Mouse (Mus musculus) CD4-positive naive resting alpha-beta T cell, adult 76 days (primary cell): ENCODE data around the gene Olfr96. TPM values are rescaled to one million over a fixed set of nuclear protein-coding genes. Genes with fewer than 3 reads are reported as not detected.

Source experiments
- total RNA-seq: library from RNA; stranded (reverse); gene quantifications from one replicate; pipeline ENCODE4 v1.2.4, GENCODE M21; 2023

Olfr96 gene
- not detected for total RNA-seq

DNA sequence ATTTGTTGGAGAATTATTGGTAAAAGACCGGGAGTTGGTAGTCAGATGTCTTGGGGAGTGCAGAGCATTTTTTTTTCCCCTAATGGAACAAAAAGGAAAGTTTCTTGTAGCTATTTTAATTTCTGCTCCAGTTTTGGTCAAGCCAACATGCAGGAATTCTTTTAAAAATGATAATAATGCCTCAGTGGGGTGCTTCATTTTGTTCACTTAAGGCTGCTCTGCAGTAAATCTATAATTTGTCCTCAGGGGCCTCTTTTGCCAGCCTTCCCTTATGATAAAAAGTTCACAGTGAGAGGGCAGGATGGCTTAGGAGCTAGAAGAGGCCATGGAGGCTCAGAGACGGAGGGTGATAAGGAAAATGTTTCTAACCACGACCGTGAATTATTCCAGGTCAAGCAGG lies at the start of gene Olfr96:
TSS of gene Olfr96 (plus strand) at position 301 of the 400 bp plus-strand sequence.

DNA sequence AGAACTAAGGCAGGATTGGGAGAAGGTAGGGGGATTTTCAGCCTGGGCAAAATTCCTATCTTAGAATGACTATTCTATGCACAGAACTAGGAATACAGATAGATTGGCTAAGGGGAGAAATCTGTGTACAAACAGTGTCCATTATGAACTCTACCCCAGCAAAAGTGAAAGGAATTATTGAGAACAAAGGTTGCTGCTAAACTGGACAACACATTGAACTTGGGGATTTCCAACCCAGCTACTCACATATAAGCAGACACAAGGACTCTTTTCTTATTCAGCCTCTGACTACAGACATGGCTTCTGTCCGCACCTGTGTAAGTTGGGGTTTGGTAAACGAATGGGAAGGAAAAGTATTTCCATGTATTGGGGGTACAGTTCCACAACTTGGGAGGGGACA lies 26.3 kb upstream of the Olfr96 start, which contains the start of gene Ubd:
TSS of gene Ubd (plus strand) at position 237 of the 400 bp plus-strand sequence.

DNA sequence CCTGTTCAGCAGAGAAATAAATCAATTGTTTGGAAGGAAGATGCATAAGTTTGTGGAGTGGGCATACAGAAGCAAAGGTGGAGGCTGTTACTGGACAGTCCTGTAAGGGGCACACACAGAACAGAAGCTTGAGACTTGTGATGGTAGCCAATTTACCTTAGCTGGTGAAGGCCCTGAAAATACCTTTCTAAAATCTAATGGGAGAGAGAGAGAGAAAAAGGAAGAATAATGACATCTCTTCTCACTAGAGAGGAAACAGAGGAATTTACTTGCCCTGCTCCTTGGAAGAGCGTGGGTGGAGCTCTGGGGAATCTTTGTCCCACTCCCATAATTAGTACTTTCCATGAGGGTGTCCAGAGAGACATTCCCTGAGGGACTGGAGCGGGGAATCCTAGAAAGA lies 19.1 kb upstream of the Olfr96 start, which contains the start of gene Olfr94:
TSS of gene Olfr94 (minus strand) at position 101 of the 400 bp plus-strand sequence.

DNA sequence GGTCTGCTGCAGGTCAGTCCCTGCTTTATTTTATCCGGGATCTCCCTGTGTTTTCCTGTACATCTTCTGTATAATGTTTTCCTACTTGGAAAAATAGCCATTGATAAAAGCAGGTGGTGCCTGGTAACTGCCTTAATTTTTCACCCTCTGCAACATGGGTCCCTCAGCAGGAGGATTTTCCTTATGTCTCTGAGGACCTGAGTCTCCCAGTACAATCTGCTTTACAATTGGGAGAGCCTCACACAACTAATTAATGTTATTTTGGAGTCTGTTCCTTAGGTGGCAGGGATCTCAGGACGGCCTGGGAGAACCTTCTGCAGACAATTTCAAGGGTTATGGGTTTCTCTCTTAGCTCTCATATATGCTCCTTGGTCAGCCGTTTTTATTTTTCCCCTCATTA lies 6.9 kb upstream of the Olfr96 start, which contains the start of gene Olfr95:
TSS of gene Olfr95 (minus strand) at position 101 of the 400 bp plus-strand sequence.

GRCm38 (mm10) chr17:37237230-37237629 lies 17.3 kb downstream of the Olfr96 start, which contains the start of gene Olfr97:
Gene Olfr97, minus strand, starts transcription at chr17:37237330.

DNA sequence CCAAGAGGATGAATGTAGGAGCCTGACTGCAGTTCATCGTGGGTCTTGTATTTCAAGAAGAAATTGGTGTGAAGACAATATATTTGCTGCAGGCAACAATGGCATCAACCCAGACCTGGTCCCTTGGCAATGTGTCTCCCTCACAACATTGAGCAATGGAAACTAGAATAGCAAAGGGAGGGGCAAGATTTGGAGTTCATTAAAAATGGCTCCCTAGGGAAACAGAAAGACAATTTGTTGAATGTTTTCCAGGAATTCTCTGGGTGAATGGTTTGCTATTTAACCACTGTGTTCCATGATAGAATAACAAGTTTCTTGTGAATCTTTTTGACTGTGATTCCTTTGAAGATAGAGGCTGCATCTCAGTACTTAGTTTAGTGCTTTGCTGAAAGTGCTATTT lies 43.7 kb downstream of the Olfr96 start, which contains the start of gene Olfr98:
TSS of gene Olfr98 (minus strand) at position 124 of the 400 bp plus-strand sequence.

GRCm38 (mm10) chr17:37270058-37270701 lies 50.2 kb downstream of the Olfr96 start, which contains the start of gene H2-M3:
Gene H2-M3, plus strand, starts transcription at chr17:37270220.

Other genes starting within 250 kb of the Olfr96 start
- not detected for gene 2410137M14Rik, start 238.9 kb upstream of the Olfr96 start, total RNA-seq
- gene H2-M5, start 230.6 kb upstream of the Olfr96 start, total RNA-seq, result not detected
- not detected for gene Zfp57, start 219.0 kb upstream of the Olfr96 start, total RNA-seq
- gene Mog, start 196.7 kb upstream of the Olfr96 start, total RNA-seq, result not detected
- 112 TPM for gene Gabbr1, start 174.2 kb upstream of the Olfr96 start, total RNA-seq
- 0.21 TPM for gene Olfr90, start 131.6 kb upstream of the Olfr96 start, total RNA-seq
- not detected for gene Olfr91, start 121.9 kb upstream of the Olfr96 start, total RNA-seq
- gene Olfr92, start 100.1 kb upstream of the Olfr96 start, total RNA-seq, result not detected
- gene Olfr93, start 58.7 kb upstream of the Olfr96 start, total RNA-seq, result not detected
- gene Ubd, start 26.3 kb upstream of the Olfr96 start, total RNA-seq, result not detected
- not detected for gene Olfr94, start 19.2 kb upstream of the Olfr96 start, total RNA-seq
- gene Olfr95, start 7.0 kb upstream of the Olfr96 start, total RNA-seq, result not detected
- gene Olfr97, start 17.2 kb downstream of the Olfr96 start, total RNA-seq, result not detected
- not detected for gene Olfr98, start 43.6 kb downstream of the Olfr96 start, total RNA-seq
- gene H2-M3, start 50.1 kb downstream of the Olfr96 start, total RNA-seq, result 32.4 TPM
- not detected for gene Olfr99, start 63.3 kb downstream of the Olfr96 start, total RNA-seq
- gene Olfr101, start 84.2 kb downstream of the Olfr96 start, total RNA-seq, result not detected
- gene Olfr102, start 96.9 kb downstream of the Olfr96 start, total RNA-seq, result not detected
- gene Olfr103, start 119.6 kb downstream of the Olfr96 start, total RNA-seq, result not detected
- not detected for gene Olfr104-ps, start 139.4 kb downstream of the Olfr96 start, total RNA-seq
- not detected for gene Olfr105-ps, start 158.9 kb downstream of the Olfr96 start, total RNA-seq
- not detected for gene Olfr106-ps, start 170.2 kb downstream of the Olfr96 start, total RNA-seq
- not detected for gene Olfr107, start 179.1 kb downstream of the Olfr96 start, total RNA-seq
- gene Olfr108, start 225.3 kb downstream of the Olfr96 start, total RNA-seq, result not detected
- gene Olfr109, start 238.8 kb downstream of the Olfr96 start, total RNA-seq, result not detected